Mouse (Mus musculus): ENCODE results near the gene Klrb1b. TPM values are rescaled to one million over a fixed set of nuclear protein-coding genes. Genes with fewer than 3 reads are reported as not detected.

Gene Klrb1b
- total and polyA plus RNA-seq, 2 experiments from 2014 or later: not detected

DNA sequence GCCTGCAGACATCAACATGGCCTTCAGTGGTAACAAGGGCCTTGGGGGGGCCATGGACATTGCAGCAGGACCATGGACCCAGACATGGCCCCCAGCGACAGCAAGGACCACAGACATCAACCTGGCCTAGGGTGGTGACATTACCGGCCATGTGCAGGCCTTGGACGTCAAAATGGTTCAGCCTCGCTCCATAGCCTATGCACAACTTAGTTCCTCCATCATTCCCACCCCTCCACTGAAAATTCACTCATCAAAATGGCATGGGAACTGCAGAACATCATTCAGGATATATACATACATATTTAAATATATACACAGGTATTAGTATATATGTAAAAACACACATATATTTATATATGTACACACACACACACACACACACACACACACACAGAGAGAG lies 21.3 kb upstream of the Klrb1b start:
- WGBS: 93% methylated on average over 4 of the region's 4 CpGs
- no peak overlapping the region for H3K4me2 ChIP-seq (ENCODE audit: low read depth, low read length, poor library complexity, severe bottlenecking)

DNA sequence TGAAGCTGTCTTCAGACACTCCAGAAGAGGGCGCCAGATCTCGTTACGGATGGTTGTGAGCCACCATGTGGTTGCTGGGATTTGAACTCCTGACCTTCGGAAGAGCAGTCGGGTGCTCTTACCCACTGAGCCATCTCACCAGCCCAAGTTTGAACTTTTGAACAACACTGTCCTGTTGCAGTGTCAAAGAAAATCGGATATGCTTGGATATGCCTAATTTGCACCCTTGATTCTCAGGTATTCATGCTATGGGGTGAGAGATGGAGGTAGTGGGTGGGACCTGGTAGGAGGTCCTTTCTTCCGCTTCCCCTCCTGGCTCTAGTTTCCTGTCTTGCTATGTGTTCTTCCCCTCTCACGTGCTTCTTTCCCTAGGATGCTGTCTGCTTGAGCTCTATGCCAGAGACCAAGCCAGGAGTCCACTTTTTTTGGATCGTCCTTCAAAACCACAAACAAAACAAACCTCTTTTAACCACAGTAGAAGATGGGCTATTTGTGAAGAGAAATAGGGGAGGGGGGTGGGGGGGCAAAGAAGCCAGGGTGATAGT lies 19.9 kb upstream of the Klrb1b start:
- ATAC-seq (ENCODE audit: low FRiP score) (no peak), DNase-seq (ENCODE audit: low spot score) (no peak)
- Histone ChIP-seq H3K4me3 (ENCODE audit: low read depth, low read length) (no peak overlapping the region), H3K36me3 (ENCODE audit: insufficient read depth, low read length) (no peaks in the 10 kb centered on the region), H3K9ac (replicated peaks; ENCODE audit: low read length, poor library complexity, severe bottlenecking) (no peak overlapping the region), H3K27me3 (ENCODE audit: insufficient read depth, low read length) (no peaks in the 10 kb centered on the region), H3K4me2 (ENCODE audit: low read depth, low read length, poor library complexity, severe bottlenecking) (no peak overlapping the region), H3K9me3 (ENCODE audit: low read length) (no peaks in the 10 kb centered on the region), H3K4me1 (ENCODE audit: insufficient read depth, low read length) (no peaks in the 10 kb centered on the region), H3K27ac (ENCODE audit: low read depth, low read length) (no peak overlapping the region)
- no peak for TF ChIP-seq CTCF (IDR thresholded peaks at IDR 0.05)
- whole genome bisulfite sequencing: 65% methylated on average over 6 of the region's 9 CpGs

More for the DNA sequence above, 21.3 kb upstream of the Klrb1b start:
- Histone ChIP-seq H3K4me1 (ENCODE audit: insufficient read depth, low read length) (no peaks in the 10 kb centered on the region), H3K27me3 (ENCODE audit: insufficient read depth, low read length) (no peaks in the 10 kb centered on the region), H3K9me3 (ENCODE audit: low read length) (no peaks in the 10 kb centered on the region), H3K27ac (ENCODE audit: low read depth, low read length) (no peak overlapping the region), H3K4me3 (ENCODE audit: low read depth, low read length) (no peak overlapping the region), H3K9ac (replicated peaks; ENCODE audit: low read length, poor library complexity, severe bottlenecking) (no peak overlapping the region), H3K36me3 (ENCODE audit: insufficient read depth, low read length) (no peaks in the 10 kb centered on the region)
- TF ChIP-seq CTCF (IDR thresholded peaks at IDR 0.05): no peak
- DNase-seq (ENCODE audit: low spot score): no peak
- ATAC-seq (ENCODE audit: low FRiP score): no peak

DNA sequence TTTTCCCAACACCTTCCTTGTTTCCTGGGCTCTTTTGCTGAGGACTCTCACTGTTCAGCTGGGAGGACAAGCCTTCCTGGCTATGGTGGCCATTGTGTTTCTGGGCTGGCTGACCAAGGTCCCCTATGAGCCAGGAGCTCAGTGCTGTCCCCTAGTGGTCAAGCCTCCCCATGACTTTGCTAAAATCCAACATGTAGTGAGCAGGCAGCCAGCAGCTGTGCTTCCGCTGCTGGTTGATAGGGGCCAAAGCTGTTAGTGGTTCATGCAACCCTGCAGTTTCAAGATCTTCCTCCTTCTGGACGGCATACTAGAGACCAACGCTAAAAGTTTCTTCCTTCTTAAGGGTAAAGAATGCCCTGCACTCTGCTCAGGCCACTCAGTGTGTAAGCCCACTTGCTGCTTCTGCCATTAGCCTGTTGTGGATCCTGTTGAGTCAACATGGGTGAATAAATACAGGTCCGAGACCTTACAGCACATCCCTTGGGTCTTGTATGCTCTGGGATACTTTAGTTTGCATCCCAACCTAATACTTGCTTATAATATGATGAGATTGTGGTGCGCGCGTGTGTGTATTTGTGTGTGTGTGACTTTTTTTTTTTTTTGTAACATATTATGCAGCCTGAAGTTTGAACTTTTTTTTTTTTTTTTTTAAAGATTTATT lies 19.3 kb upstream of the Klrb1b start:
- peak; percentile 99 for TF ChIP-seq CTCF (IDR thresholded peaks at IDR 0.05)
- H3K4me1 ChIP-seq (ENCODE audit: insufficient read depth, low read length): no peaks in the 10 kb centered on the region
- ATAC-seq (ENCODE audit: low FRiP score) (no peak), DNase-seq (ENCODE audit: low spot score) (peak; percentile 93)
- H3K4me3 ChIP-seq (ENCODE audit: low read depth, low read length): no peak overlapping the region
- H3K27ac ChIP-seq (ENCODE audit: low read depth, low read length): 0 out of 2 replicates have a peak overlapping the region, but pooled peaks have one; percentile 18
- H3K4me2 ChIP-seq (ENCODE audit: low read depth, low read length, poor library complexity, severe bottlenecking): 0 out of 2 replicates have a peak overlapping the region, but pooled peaks have one; percentile 20
- no peaks in the 10 kb centered on the region for H3K9me3 ChIP-seq (ENCODE audit: low read length)
- H3K27me3 ChIP-seq (ENCODE audit: insufficient read depth, low read length): no peaks in the 10 kb centered on the region
- H3K9ac ChIP-seq (replicated peaks; ENCODE audit: low read length, poor library complexity, severe bottlenecking): no peak overlapping the region
- no peaks in the 10 kb centered on the region for H3K36me3 ChIP-seq (ENCODE audit: insufficient read depth, low read length)
- WGBS: 26% methylated on average over 7 of the region's 7 CpGs

DNA sequence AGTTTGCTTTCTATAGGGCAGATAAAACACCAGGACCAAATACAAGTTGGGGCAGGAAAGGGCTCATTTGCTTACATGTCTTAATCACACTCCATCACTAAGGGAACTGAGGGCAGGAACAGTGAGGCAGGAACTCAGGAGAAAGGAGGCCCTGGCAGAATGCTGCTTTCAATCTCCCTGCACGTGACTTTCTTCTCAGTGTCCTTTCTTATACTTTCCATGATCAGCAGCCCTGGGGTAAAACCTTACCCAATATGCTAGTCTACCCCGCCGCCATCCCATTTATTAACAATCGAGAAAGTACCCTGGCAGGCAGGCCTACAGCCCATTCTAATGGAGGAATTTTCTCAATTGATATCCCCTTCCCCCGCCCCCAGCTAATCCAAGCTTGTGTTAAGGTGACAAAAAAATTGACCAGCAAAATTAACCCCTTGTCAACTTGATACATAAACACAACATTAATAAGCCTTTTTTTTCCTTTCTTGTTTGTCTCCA lies 18.5 kb upstream of the Klrb1b start:
- no peaks in the 10 kb centered on the region for H3K9me3 ChIP-seq (ENCODE audit: low read length)
- H3K4me2 ChIP-seq (ENCODE audit: low read depth, low read length, poor library complexity, severe bottlenecking): peak overlapping the region; percentile 65
- WGBS: 67% methylated on average over 5 of the region's 5 CpGs
- no peaks in the 10 kb centered on the region for H3K36me3 ChIP-seq (ENCODE audit: insufficient read depth, low read length)
- peak overlapping the region; percentile 69; the same call in 1 of the 2 replicates for H3K4me3 ChIP-seq (ENCODE audit: low read depth, low read length)
- H3K9ac ChIP-seq (replicated peaks; ENCODE audit: low read length, poor library complexity, severe bottlenecking): no peak overlapping the region
- ATAC-seq (ENCODE audit: low FRiP score): no peak
- H3K27ac ChIP-seq (ENCODE audit: low read depth, low read length): peak overlapping the region; percentile 89; the same call in 1 of the 2 replicates
- no peak for DNase-seq (ENCODE audit: low spot score)
- no peak for TF ChIP-seq CTCF (IDR thresholded peaks at IDR 0.05)
- no peaks in the 10 kb centered on the region for H3K4me1 ChIP-seq (ENCODE audit: insufficient read depth, low read length)
- no peaks in the 10 kb centered on the region for H3K27me3 ChIP-seq (ENCODE audit: insufficient read depth, low read length)

DNA sequence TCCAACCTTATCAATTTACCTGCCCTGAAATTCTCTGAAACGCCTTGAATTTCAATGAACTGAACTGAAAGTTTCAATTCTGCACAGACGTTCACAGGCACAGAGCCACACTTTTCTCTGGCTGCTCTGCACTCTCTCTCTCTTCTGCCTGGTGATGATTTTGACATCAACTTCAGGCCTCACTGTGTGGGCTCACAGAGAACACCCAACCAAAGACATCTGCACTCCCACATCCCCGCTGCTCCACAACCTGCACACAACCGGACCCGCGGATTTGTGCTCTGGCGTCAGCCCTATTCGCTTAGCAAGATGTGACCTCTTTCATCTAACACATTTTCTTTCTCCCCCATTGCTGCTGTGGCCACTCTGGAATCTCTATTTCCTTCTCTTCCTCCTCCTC lies 18.0 kb upstream of the Klrb1b start:
- 26% methylated on average over 8 of the region's 8 CpGs for WGBS
- Histone ChIP-seq H3K36me3 (ENCODE audit: insufficient read depth, low read length) (no peaks in the 10 kb centered on the region), H3K9ac (replicated peaks; ENCODE audit: low read length, poor library complexity, severe bottlenecking) (0 out of 2 replicates have a peak overlapping the region, but pooled peaks have one; percentile 70), H3K27ac (ENCODE audit: low read depth, low read length) (peak overlapping the region; percentile 89; the same call in 1 of the 2 replicates), H3K27me3 (ENCODE audit: insufficient read depth, low read length) (no peaks in the 10 kb centered on the region), H3K4me3 (ENCODE audit: low read depth, low read length) (peak overlapping the region; percentile 69), H3K4me1 (ENCODE audit: insufficient read depth, low read length) (no peaks in the 10 kb centered on the region), H3K9me3 (ENCODE audit: low read length) (no peaks in the 10 kb centered on the region), H3K4me2 (ENCODE audit: low read depth, low read length, poor library complexity, severe bottlenecking) (peak overlapping the region; percentile 65)
- DNase-seq (ENCODE audit: low spot score) (no peak), ATAC-seq (ENCODE audit: low FRiP score) (no peak)
- no peak for TF ChIP-seq CTCF (IDR thresholded peaks at IDR 0.05)

DNA sequence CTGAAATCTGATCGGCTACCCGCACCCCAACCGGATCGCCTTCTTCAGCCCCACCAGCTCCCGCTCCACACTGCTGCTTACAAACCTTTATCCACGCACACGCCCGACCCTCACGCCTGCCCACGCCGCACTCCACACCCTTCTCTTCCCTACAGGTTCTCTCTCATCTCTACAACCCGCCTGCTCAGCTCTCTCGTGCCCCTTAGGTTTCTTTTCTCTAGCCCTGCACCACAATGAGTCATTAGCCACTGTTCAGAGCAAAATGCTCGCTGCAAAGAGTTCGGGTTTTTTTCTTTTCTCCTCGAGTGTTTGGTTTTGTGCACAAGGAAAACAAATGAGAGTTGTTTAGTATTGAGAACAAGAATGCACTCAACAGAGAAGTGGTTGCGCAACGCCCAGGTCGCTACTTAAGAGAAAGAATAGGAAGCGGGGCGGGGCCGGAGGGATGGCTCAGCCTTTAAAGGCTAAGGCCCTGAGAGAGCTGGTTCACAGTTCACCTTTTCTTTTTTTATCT lies 17.4 kb upstream of the Klrb1b start:
- H3K4me2 ChIP-seq (ENCODE audit: low read depth, low read length, poor library complexity, severe bottlenecking): peak overlapping the region; percentile 65
- no peak for TF ChIP-seq CTCF (IDR thresholded peaks at IDR 0.05)
- peak; percentile 52 for ATAC-seq (ENCODE audit: low FRiP score)
- DNase-seq (ENCODE audit: low spot score): peak; percentile 58
- H3K9me3 ChIP-seq (ENCODE audit: low read length): no peaks in the 10 kb centered on the region
- H3K36me3 ChIP-seq (ENCODE audit: insufficient read depth, low read length): no peaks in the 10 kb centered on the region
- H3K27me3 ChIP-seq (ENCODE audit: insufficient read depth, low read length): no peaks in the 10 kb centered on the region
- peak overlapping the region; percentile 70 for H3K9ac ChIP-seq (replicated peaks; ENCODE audit: low read length, poor library complexity, severe bottlenecking)
- H3K27ac ChIP-seq (ENCODE audit: low read depth, low read length): peak overlapping the region; percentile 89
- 1% methylated on average over 22 of the region's 22 CpGs for WGBS
- peak overlapping the region; percentile 69 for H3K4me3 ChIP-seq (ENCODE audit: low read depth, low read length)
- H3K4me1 ChIP-seq (ENCODE audit: insufficient read depth, low read length): no peaks in the 10 kb centered on the region
